Mouse (Mus musculus): ENCODE measurements around the gene Pacrg. TPM values are rescaled to one million over a fixed set of nuclear protein-coding genes. Genes with fewer than 3 reads are reported as not detected.

Gene Pacrg
- polyA plus RNA-seq, 1 experiment from 2014 or later = 0.89 TPM

DNA sequence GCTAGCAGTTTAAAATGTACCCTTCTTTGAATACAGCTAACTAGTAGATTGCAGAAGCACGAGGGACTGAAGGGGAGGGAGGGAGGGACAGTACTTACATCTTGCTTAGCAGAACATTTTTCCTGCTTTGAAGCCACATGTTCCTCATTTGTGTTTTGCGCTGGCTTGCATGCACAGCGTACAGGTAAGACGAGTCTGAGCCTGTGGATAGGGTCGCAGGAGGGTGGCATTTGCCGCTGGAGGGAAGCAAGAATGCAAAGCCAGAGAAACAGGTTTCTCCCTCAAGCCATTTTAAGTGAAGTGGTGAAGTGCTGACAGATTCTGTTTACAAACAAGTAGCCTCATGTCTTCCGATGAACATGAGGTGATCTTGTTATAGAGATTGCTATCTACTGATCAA is 306.6 kb downstream of the Pacrg start:
- DNase-seq (ENCODE audit: low spot score) (no peak), ATAC-seq (ENCODE audit: low FRiP score, low TSS enrichment) (no peak)
- H3K36me3 ChIP-seq (ENCODE audit: control insufficient read depth, insufficient read depth, low read length) = no peaks in the 10 kb centered on the region
- no peak overlapping the region for H3K4me2 ChIP-seq (replicated peaks; ENCODE audit: low read depth)
- H3K9ac ChIP-seq (ENCODE audit: low read length) = no peak overlapping the region
- no peaks in the 10 kb centered on the region for H3K4me1 ChIP-seq (replicated peaks; ENCODE audit: control insufficient read depth, insufficient read depth)
- no peaks in the 10 kb centered on the region for H3K9me3 ChIP-seq (ENCODE audit: control insufficient read depth, low read length)
- 46% methylated on average over 7 of the region's 7 CpGs for WGBS
- no peak overlapping the region for H3K27ac ChIP-seq (replicated peaks)
- H3K4me3 ChIP-seq (ENCODE audit: low read depth, low read length) = no peak overlapping the region
- TF ChIP-seq CTCF (IDR thresholded peaks at IDR 0.05; ENCODE audit: low read depth) (no peak), EP300 (optimal IDR thresholded peaks at IDR 0.05) (no peak)
- H3K27me3 ChIP-seq (ENCODE audit: control insufficient read depth, insufficient read depth, low read length) = no peaks in the 10 kb centered on the region

DNA sequence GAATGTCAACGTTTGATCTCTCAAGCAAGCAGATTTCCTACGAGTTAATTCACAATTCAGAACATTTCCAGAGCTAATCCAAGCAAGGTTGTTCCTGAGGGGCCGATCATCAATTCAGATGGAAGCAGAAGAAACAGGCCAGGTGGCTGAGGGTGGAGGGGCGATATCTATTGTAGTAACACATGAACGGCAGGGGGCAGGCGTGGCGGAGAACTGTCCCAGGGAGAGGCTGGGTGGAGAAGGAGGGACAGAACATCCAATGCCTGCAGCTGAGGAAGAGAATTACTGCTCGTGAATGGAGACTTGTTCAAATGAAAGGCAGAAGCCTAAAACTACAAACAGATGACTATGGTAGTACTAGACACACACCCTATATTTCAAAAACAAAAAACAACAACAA is 309.1 kb downstream of the Pacrg start:
- DNase-seq (ENCODE audit: low spot score) = peak; percentile 33
- H3K4me2 ChIP-seq (replicated peaks; ENCODE audit: low read depth) = no peak overlapping the region

DNA sequence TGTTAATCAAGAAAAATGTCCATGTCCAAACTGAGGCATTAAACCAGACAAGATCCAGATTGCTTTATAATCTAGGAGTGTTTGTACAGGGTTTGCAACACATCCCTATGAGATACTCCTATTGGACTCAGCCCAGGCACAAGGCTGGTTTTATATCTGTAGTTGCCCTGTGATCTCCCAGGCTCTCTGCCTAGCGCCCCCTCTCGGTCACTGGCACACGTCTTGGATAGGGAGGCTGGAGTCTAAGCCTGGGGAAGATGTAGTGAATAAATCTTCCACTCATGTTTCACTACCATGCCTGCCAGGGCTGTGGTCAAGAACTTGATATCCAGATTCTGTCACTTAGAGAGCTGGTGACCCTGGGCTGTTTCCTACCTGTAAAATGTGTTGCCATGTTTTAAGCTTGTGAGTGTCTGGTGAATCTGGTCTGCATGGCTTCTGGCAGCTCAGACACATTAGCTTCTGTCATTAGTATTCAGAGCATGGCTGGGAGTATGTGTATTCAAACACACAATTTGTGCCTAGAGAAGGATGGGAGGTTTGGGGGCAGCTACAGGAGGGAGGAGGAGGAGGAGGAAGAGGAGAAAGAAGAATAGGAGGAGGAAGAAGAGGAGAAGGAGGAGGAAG is 310.7 kb downstream of the Pacrg start:
- ATAC-seq (ENCODE audit: low FRiP score, low TSS enrichment) (no peak), DNase-seq (ENCODE audit: low spot score) (no peak)
- Histone ChIP-seq H3K36me3 (ENCODE audit: control insufficient read depth, insufficient read depth, low read length) (no peaks in the 10 kb centered on the region), H3K4me3 (ENCODE audit: low read depth, low read length) (no peak overlapping the region), H3K9ac (ENCODE audit: low read length) (no peak overlapping the region), H3K27ac (replicated peaks) (no peak overlapping the region), H3K4me1 (replicated peaks; ENCODE audit: control insufficient read depth, insufficient read depth) (no peaks in the 10 kb centered on the region), H3K27me3 (ENCODE audit: control insufficient read depth, insufficient read depth, low read length) (no peaks in the 10 kb centered on the region), H3K9me3 (ENCODE audit: control insufficient read depth, low read length) (no peaks in the 10 kb centered on the region), H3K4me2 (replicated peaks; ENCODE audit: low read depth) (no peak overlapping the region)
- WGBS = 58% methylated on average over 3 of the region's 3 CpGs
- TF ChIP-seq EP300 (optimal IDR thresholded peaks at IDR 0.05) = no peak
- peak; percentile 51 for TF ChIP-seq CTCF (IDR thresholded peaks at IDR 0.05; ENCODE audit: low read depth)

More for the DNA sequence above, 309.1 kb downstream of the Pacrg start:
- H3K9ac ChIP-seq (ENCODE audit: low read length) = no peak overlapping the region
- no peaks in the 10 kb centered on the region for H3K27me3 ChIP-seq (ENCODE audit: control insufficient read depth, insufficient read depth, low read length)
- no peaks in the 10 kb centered on the region for H3K36me3 ChIP-seq (ENCODE audit: control insufficient read depth, insufficient read depth, low read length)
- H3K27ac ChIP-seq (replicated peaks) = no peak overlapping the region
- H3K9me3 ChIP-seq (ENCODE audit: control insufficient read depth, low read length) = no peaks in the 10 kb centered on the region
- H3K4me3 ChIP-seq (ENCODE audit: low read depth, low read length) = no peak overlapping the region
- H3K4me1 ChIP-seq (replicated peaks; ENCODE audit: control insufficient read depth, insufficient read depth) = no peaks in the 10 kb centered on the region
- no peak for ATAC-seq (ENCODE audit: low FRiP score, low TSS enrichment)
- 21% methylated on average over 8 of the region's 8 CpGs for WGBS
- TF ChIP-seq CTCF (IDR thresholded peaks at IDR 0.05; ENCODE audit: low read depth) = peak; percentile 68
- TF ChIP-seq EP300 (optimal IDR thresholded peaks at IDR 0.05) = no peak

DNA sequence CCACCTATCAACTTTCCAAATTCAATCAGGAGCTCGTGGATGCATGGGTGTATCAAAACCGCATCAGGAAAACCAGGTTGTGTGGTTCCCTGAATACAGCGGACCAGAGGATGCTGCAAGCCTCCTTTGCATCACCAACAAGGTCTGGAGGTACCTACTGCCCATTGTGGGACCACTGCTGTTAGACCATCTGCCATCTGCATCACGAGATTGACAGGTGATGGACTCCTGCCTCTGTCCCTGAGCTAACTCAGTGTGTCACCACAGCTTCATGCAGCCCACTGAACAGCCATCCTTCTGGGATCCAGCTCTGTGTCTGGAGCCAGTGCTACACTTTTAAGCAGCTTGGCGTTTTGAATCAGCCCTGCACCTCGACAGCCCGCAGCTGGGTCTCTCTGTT is 318.8 kb downstream of the Pacrg start:
- Histone ChIP-seq H3K27me3 (ENCODE audit: control insufficient read depth, insufficient read depth, low read length) (no peaks in the 10 kb centered on the region), H3K27ac (replicated peaks) (no peak overlapping the region), H3K36me3 (ENCODE audit: control insufficient read depth, insufficient read depth, low read length) (no peaks in the 10 kb centered on the region), H3K4me2 (replicated peaks; ENCODE audit: low read depth) (no peak overlapping the region), H3K4me1 (replicated peaks; ENCODE audit: control insufficient read depth, insufficient read depth) (no peaks in the 10 kb centered on the region), H3K9ac (ENCODE audit: low read length) (no peak overlapping the region), H3K4me3 (ENCODE audit: low read depth, low read length) (no peak overlapping the region), H3K9me3 (ENCODE audit: control insufficient read depth, low read length) (no peaks in the 10 kb centered on the region)
- DNase-seq (ENCODE audit: low spot score) = no peak
- TF ChIP-seq CTCF (IDR thresholded peaks at IDR 0.05; ENCODE audit: low read depth) (no peak), EP300 (optimal IDR thresholded peaks at IDR 0.05) (no peak)
- WGBS = 79% methylated on average over 7 of the region's 7 CpGs
- ATAC-seq (ENCODE audit: low FRiP score, low TSS enrichment) = no peak

DNA sequence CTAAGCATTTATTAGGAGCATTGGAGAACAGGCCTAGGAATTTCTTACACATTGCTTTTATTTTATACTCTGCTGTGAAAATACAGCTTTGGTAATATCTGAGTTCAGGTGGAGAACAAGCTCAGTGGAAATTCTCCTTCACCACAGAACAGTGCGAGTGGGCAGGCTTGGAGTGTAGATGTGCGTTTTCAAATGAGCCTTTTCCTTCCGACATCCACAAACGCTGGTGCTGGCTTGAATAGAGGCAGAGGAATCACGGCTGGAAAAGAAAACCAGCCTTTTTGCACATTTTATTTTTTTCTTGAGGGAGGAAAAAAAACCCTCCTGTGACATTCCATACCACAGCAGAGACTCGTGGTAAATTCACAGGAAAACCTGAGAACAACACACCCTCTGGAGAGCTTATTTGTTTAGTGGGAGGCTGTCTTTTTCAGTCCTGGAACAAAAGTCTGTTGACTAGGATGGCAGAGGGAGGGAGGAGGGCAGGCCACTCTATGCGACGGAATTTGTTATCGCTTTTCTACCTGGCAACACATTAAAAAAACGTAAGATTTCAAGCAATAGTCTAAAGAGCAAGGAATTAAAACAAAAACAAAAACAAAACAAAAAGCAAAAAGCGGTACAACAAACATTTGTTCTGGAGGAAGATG is 320.5 kb downstream of the Pacrg start:
- no peak for TF ChIP-seq EP300 (optimal IDR thresholded peaks at IDR 0.05)
- no peak for TF ChIP-seq CTCF (IDR thresholded peaks at IDR 0.05; ENCODE audit: low read depth)
- ATAC-seq (ENCODE audit: low FRiP score, low TSS enrichment) = no peak
- no peak overlapping the region for H3K9ac ChIP-seq (ENCODE audit: low read length)
- no peaks in the 10 kb centered on the region for H3K4me1 ChIP-seq (replicated peaks; ENCODE audit: control insufficient read depth, insufficient read depth)
- no peak overlapping the region for H3K27ac ChIP-seq (replicated peaks)
- no peaks in the 10 kb centered on the region for H3K27me3 ChIP-seq (ENCODE audit: control insufficient read depth, insufficient read depth, low read length)
- H3K4me3 ChIP-seq (ENCODE audit: low read depth, low read length) = no peak overlapping the region
- no peak for DNase-seq (ENCODE audit: low spot score)
- H3K36me3 ChIP-seq (ENCODE audit: control insufficient read depth, insufficient read depth, low read length) = no peaks in the 10 kb centered on the region
- no peak overlapping the region for H3K4me2 ChIP-seq (replicated peaks; ENCODE audit: low read depth)
- no peaks in the 10 kb centered on the region for H3K9me3 ChIP-seq (ENCODE audit: control insufficient read depth, low read length)
- 47% methylated on average over 11 of the region's 11 CpGs for WGBS

DNA sequence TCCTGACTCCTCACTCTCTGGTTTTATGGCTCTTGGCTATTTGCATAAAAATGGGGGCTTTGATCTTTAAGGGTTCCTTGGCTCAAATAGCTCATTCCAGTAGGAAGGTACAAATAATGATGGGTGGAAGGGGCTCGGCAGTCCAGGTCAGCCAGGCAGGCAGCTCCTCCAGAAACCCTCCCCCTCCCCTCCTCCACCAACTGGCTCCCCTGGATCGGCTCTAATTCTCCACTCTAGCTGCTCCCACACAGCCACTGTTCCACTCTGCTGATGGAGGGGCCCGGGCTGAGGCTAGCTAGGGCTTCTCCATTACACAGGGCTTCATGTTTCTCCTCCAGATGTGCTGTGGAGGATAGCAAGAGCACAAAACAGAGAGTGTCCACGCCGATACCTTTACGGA is 325.3 kb downstream of the Pacrg start:
- no peak overlapping the region for H3K9ac ChIP-seq (ENCODE audit: low read length)
- ATAC-seq (ENCODE audit: low FRiP score, low TSS enrichment) (no peak), DNase-seq (ENCODE audit: low spot score) (no peak)
- no peak overlapping the region for H3K27ac ChIP-seq (replicated peaks)
- H3K4me1 ChIP-seq (replicated peaks; ENCODE audit: control insufficient read depth, insufficient read depth) = no peaks in the 10 kb centered on the region
- WGBS = 63% methylated on average over 6 of the region's 6 CpGs
- H3K4me2 ChIP-seq (replicated peaks; ENCODE audit: low read depth) = no peak overlapping the region
- no peak for TF ChIP-seq EP300 (optimal IDR thresholded peaks at IDR 0.05)
- no peak for TF ChIP-seq CTCF (IDR thresholded peaks at IDR 0.05; ENCODE audit: low read depth)
- no peaks in the 10 kb centered on the region for H3K9me3 ChIP-seq (ENCODE audit: control insufficient read depth, low read length)
- no peaks in the 10 kb centered on the region for H3K27me3 ChIP-seq (ENCODE audit: control insufficient read depth, insufficient read depth, low read length)
- H3K36me3 ChIP-seq (ENCODE audit: control insufficient read depth, insufficient read depth, low read length) = no peaks in the 10 kb centered on the region
- no peak overlapping the region for H3K4me3 ChIP-seq (ENCODE audit: low read depth, low read length)

Measured in stomach, postnatal 0 days (tissue).